Mouse (Mus musculus) bone marrow, adult 2 months (tissue): ENCODE measurements around the gene Ipmk.

ENCODE experiments used
- CTCF ChIP-seq: fragments of 200-500 bp; IDR thresholded peaks from 2 replicates; pipeline ENCODE4 v1.5.1; 2011; ENCODE audit warnings: low read length, control low read depth; ENCODE audit not compliant: control insufficient read depth, insufficient read depth
- POLR2A ChIP-seq: fragments of 200-500 bp; IDR thresholded peaks from 2 replicates; pipeline ENCODE4 v1.6.1; 2011; ENCODE audit warnings: low read depth, mild to moderate bottlenecking, control low read depth, low read length, borderline replicate concordance; ENCODE audit not compliant: control insufficient read depth

DNA sequence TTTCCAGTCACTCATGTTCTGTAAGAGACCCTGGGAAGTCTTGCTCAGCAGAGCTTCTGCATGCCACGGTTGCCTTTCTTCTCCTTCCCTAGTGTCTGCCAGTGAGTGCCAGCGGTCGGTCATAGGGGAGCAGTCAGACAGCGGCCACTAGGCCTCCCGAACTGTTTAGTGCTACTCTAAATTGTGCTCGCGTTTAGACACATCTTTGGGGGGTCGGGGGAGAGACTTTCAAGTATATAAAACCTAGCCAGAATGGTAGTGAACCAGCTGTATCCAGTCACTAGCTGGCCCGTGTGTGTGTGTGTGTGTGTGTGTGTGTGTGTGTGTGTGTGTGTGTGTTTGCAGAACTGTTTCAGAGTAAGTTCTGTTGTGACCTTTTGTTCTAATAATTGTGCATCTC is 6.3 kb downstream of the Ipmk start:
- no peak for TF ChIP-seq CTCF
- no peak for TF ChIP-seq POLR2A
